Mouse (Mus musculus): ENCODE measurements around the gene Trim63. TPM values are rescaled to one million over a fixed set of nuclear protein-coding genes. Genes with fewer than 3 reads are reported as not detected.
"Not testable (repeated sequence)": the region's sequence is repeated elsewhere in the genome, so short reads cannot be mapped to it uniquely, and the experiment has no call there.

The Trim63 gene
- polyA plus RNA-seq, 1 experiment from 2014 or later: 2.4 TPM

- TF ChIP-seq CTCF (IDR thresholded peaks at IDR 0.05; ENCODE audit: low read depth): no peak
- Histone ChIP-seq H3K36me3 (ENCODE audit: insufficient read depth, low read length) (no peaks in the 10 kb centered on the region), H3K9ac (ENCODE audit: low read depth, low read length) (no peak overlapping the region), H3K4me1 (replicated peaks; ENCODE audit: insufficient read depth, low read length) (0 out of 2 replicates have a peak, but pooled peaks cover 3% of the 10 kb centered on the region), H3K9me3 (replicated peaks; ENCODE audit: low read length) (no peaks in the 10 kb centered on the region), H3K4me2 (ENCODE audit: low read length) (no peak overlapping the region), H3K27ac (peak overlapping the region; percentile 48), H3K27me3 (ENCODE audit: insufficient read depth, low read length) (no peaks in the 10 kb centered on the region), H3K4me3 (replicated peaks; ENCODE audit: low read depth, low read length) (no peak overlapping the region)
- ATAC-seq (replicated peaks; ENCODE audit: low FRiP score, low read depth) (peak; percentile 82), DNase-seq (ENCODE audit: low spot score) (no peak)
- WGBS: 56% methylated on average over 5 of the region's 5 CpGs
Observed at GRCm38 (mm10) chr4:134326859-134327530, 12.1 kb downstream of the Trim63 start.

GRCm38 (mm10) chr4:134328151-134328550 is 13.2 kb downstream of the Trim63 start:
- no peaks in the 10 kb centered on the region for H3K9me3 ChIP-seq (replicated peaks; ENCODE audit: low read length)
- H3K27me3 ChIP-seq (ENCODE audit: insufficient read depth, low read length): no peaks in the 10 kb centered on the region
- ATAC-seq (replicated peaks; ENCODE audit: low FRiP score, low read depth) (no peak), DNase-seq (ENCODE audit: low spot score) (no peak)
- no peak overlapping the region for H3K4me3 ChIP-seq (replicated peaks; ENCODE audit: low read depth, low read length)
- H3K9ac ChIP-seq (ENCODE audit: low read depth, low read length): no peak overlapping the region
- H3K36me3 ChIP-seq (ENCODE audit: insufficient read depth, low read length): no peaks in the 10 kb centered on the region
- WGBS: 42% methylated on average over 8 of the region's 8 CpGs
- TF ChIP-seq CTCF (IDR thresholded peaks at IDR 0.05; ENCODE audit: low read depth): no peak
- H3K27ac ChIP-seq: peak overlapping the region; percentile 48; the same call in 1 of the 2 replicates
- no peak overlapping the region for H3K4me2 ChIP-seq (ENCODE audit: low read length)
- H3K4me1 ChIP-seq (replicated peaks; ENCODE audit: insufficient read depth, low read length): 0 out of 2 replicates have a peak, but pooled peaks cover 3% of the 10 kb centered on the region

DNA sequence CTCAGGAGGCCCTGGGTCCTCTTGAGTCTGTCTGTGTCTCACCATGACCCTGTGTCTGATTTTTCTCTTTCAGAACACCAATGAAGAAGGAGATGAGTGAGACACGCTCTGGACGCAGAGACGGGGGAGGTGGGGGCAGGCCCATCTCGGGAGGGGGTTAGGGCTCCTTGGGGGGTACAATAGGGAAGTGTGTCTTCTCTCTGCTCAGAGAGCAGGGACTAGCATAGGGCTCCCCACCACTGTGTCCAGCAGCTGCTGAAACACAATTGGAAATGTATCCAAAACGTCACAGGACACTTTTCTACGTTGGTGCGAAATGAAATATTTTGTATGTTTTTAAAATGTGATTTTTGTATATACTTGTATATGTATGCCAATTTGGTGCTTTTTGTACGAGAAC is 13.9 kb downstream of the Trim63 start:
- Histone ChIP-seq H3K27me3 (ENCODE audit: insufficient read depth, low read length) (no peaks in the 10 kb centered on the region), H3K4me2 (ENCODE audit: low read length) (no peak overlapping the region), H3K27ac (no peak overlapping the region), H3K36me3 (ENCODE audit: insufficient read depth, low read length) (no peaks in the 10 kb centered on the region), H3K4me3 (replicated peaks; ENCODE audit: low read depth, low read length) (no peak overlapping the region), H3K9me3 (replicated peaks; ENCODE audit: low read length) (no peaks in the 10 kb centered on the region), H3K9ac (ENCODE audit: low read depth, low read length) (no peak overlapping the region), H3K4me1 (replicated peaks; ENCODE audit: insufficient read depth, low read length) (0 out of 2 replicates have a peak, but pooled peaks cover 3% of the 10 kb centered on the region)
- DNase-seq (ENCODE audit: low spot score) (no peak), ATAC-seq (replicated peaks; ENCODE audit: low FRiP score, low read depth) (no peak)
- WGBS: 86% methylated on average over 8 of the region's 8 CpGs
- TF ChIP-seq CTCF (IDR thresholded peaks at IDR 0.05; ENCODE audit: low read depth): no peak

GRCm38 (mm10) chr4:134330281-134330680 is 15.4 kb downstream of the Trim63 start:
- peak overlapping the region; percentile 71 for H3K27ac ChIP-seq
- no peak overlapping the region for H3K4me2 ChIP-seq (ENCODE audit: low read length)
- no peaks in the 10 kb centered on the region for H3K36me3 ChIP-seq (ENCODE audit: insufficient read depth, low read length)
- H3K4me3 ChIP-seq (replicated peaks; ENCODE audit: low read depth, low read length): no peak overlapping the region
- no peaks in the 10 kb centered on the region for H3K27me3 ChIP-seq (ENCODE audit: insufficient read depth, low read length)
- WGBS: 49% methylated on average over 5 of the region's 5 CpGs
- TF ChIP-seq CTCF (IDR thresholded peaks at IDR 0.05; ENCODE audit: low read depth): no peak
- H3K9ac ChIP-seq (ENCODE audit: low read depth, low read length): no peak overlapping the region
- 0 out of 2 replicates have a peak, but pooled peaks cover 3% of the 10 kb centered on the region for H3K4me1 ChIP-seq (replicated peaks; ENCODE audit: insufficient read depth, low read length)
- ATAC-seq (replicated peaks; ENCODE audit: low FRiP score, low read depth): peak; percentile 59; the same call in 1 of the 2 replicates
- H3K9me3 ChIP-seq (replicated peaks; ENCODE audit: low read length): no peaks in the 10 kb centered on the region
- no peak for DNase-seq (ENCODE audit: low spot score)

GRCm38 (mm10) chr4:134341231-134341630 is 26.3 kb downstream of the Trim63 start:
- H3K9ac ChIP-seq (ENCODE audit: low read depth, low read length); H3K4me2 ChIP-seq (ENCODE audit: low read length); ATAC-seq (replicated peaks; ENCODE audit: low FRiP score, low read depth); H3K27ac ChIP-seq; H3K36me3 ChIP-seq (ENCODE audit: insufficient read depth, low read length); DNase-seq (ENCODE audit: low spot score); H3K4me1 ChIP-seq (replicated peaks; ENCODE audit: insufficient read depth, low read length); H3K4me3 ChIP-seq (replicated peaks; ENCODE audit: low read depth, low read length); H3K9me3 ChIP-seq (replicated peaks; ENCODE audit: low read length): not testable (repeated sequence)
- WGBS: 71% methylated on average over 6 of the region's 6 CpGs
- H3K27me3 ChIP-seq (ENCODE audit: insufficient read depth, low read length): 0 out of 2 replicates have a peak, but pooled peaks cover 16% of the 10 kb centered on the region

DNA sequence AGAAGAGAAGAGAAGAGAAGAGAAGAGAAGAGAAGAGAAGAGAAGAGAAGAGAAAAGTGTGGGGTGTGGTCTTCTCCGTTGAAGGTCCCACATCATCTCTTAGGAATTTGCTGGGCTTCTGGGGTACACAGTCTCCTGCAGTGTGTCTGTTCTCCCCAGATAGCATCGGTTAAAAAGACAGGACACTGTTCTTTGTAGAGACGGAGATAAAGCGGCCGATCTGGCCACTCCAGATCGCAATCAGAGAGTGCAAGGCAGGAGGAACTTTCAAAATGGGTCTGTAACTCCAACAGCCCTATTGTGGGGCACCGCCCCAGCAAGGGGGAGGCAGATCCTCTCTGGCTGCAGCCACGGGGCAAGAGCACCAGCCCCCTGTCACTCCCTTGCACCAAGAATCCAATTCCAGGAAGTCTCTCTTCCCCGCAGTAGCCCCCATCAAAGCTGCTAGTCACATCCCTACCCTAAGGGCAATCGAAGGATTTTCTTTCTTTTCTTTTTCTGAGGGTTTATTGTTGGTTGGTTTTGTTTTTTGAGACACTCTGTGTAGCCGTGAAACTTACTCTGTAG is 27.4 kb downstream of the Trim63 start:
- ATAC-seq (replicated peaks; ENCODE audit: low FRiP score, low read depth) (no peak), DNase-seq (ENCODE audit: low spot score) (no peak)
- no peak for TF ChIP-seq CTCF (IDR thresholded peaks at IDR 0.05; ENCODE audit: low read depth)
- 0 out of 2 replicates have a peak, but pooled peaks cover 16% of the 10 kb centered on the region for H3K27me3 ChIP-seq (ENCODE audit: insufficient read depth, low read length)
- no peaks in the 10 kb centered on the region for H3K36me3 ChIP-seq (ENCODE audit: insufficient read depth, low read length)
- H3K4me2 ChIP-seq (ENCODE audit: low read length): no peak overlapping the region
- H3K9ac ChIP-seq (ENCODE audit: low read depth, low read length): no peak overlapping the region
- H3K27ac ChIP-seq: no peak overlapping the region
- H3K4me3 ChIP-seq (replicated peaks; ENCODE audit: low read depth, low read length): no peak overlapping the region
- H3K9me3 ChIP-seq (replicated peaks; ENCODE audit: low read length): no peaks in the 10 kb centered on the region
- whole genome bisulfite sequencing: 42% methylated on average over 11 of the region's 11 CpGs
- peaks cover 6% of the 10 kb centered on the region for H3K4me1 ChIP-seq (replicated peaks; ENCODE audit: insufficient read depth, low read length)

All from kidney, postnatal 0 days (tissue).